Mouse (Mus musculus): ENCODE measurements at regions not wholly inside any gene's neighbourhood (a gene's known extent, or its start where the extent isn't known, plus 50 kb on each side); places are given as distances from the start of the nearest gene placed in this dataset.

DNA sequence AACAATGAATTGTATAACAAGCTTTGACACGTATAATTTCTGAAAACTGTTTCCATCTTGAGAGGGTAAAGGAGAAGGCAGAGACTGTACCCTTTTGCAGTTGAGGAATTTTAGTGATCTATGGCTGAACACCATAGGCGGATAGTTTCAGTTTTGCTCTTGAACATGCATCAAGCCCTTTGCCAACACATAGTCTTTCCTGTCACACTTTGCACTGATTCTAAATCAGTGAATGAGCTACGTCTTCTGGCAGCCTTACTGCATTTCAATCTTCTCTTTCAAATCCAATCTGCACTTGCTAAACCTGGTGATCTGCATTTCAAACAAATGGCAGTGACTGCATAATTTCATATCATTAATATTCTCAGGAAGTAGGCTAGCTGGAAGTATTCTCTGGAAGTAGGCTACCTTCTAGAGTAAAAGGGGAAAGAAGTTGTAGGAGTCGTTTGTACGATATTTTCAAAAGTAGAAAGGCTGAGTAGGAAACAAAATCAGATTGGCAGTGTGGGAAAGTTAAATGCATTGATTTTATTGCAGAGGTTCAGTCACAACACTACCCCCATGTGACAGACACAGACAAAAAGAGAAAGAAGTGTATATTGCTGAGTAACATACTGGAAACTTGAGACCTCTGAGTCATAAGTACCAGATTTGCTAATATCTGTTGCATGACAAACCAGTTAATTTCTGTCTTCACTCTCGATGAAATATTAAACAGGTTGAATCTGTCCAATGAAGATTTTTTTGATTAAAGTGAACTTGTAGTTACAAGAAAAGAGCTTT lies 983.3 kb upstream of the Nr2f1 start:
- ATAC-seq (replicated peaks; ENCODE audit: poor library complexity): no peak

GRCm38 (mm10) chr13:79158757-79159156 lies 959.2 kb upstream of the Nr2f1 start:
- ATAC-seq (replicated peaks; ENCODE audit: poor library complexity): peak; percentile 46

GRCm38 (mm10) chr13:79142903-79143302 lies 943.3 kb upstream of the Nr2f1 start:
- no peak for ATAC-seq (replicated peaks; ENCODE audit: poor library complexity)

DNA sequence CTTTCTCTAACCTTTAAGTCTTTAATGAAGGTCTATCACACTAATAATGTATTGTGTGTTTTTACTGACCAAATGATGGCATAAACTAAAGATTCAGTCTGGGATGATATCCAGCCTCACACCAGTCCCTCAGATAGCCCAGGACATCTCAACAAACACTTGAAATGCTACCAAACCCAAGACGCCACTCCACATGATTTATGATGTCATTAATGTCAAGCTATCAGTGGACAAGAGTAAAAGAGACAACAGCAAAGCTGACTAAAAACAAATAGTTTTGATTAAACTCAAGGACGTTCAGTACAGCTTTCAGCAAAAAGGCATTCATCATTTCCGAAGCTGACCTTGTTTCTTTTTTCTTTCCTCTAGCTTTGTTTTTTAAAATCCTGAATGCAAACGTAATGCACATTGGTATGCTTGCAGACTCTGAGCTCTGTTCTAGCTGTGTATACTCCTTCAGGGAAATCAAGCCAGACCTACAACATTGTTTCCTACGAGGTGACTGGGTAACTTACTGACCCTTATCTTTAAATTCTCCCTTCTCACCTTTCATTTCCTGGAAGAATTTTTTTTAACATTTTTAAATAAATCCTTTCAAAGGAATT lies 941.9 kb upstream of the Nr2f1 start:
- no peak for ATAC-seq (replicated peaks; ENCODE audit: poor library complexity)

GRCm38 (mm10) chr13:79138747-79139146 lies 939.2 kb upstream of the Nr2f1 start:
- no peak for ATAC-seq (replicated peaks; ENCODE audit: poor library complexity)

DNA sequence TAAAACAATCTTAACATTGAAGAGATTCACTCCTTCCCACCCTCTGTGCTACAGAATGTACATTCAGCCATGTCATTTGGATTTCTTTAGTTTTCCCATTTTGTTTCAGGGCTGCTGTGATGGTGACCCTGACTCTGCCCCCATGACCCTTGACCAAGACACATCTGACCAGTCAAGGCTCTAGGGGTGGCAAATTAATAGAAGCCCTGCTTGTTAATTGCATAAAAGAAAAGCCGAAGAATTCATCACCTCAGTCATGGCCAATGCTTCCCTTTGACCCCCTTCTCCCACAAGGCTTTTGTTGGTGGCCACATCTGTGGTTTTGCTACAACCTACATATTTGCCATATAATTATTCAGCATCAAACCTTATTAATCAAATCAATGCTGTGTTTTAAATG lies 937.2 kb upstream of the Nr2f1 start:
- no peak for ATAC-seq (replicated peaks; ENCODE audit: poor library complexity)
